ENCODE assay signal across 21 mouse cellular contexts in genomic region chr15:95921639-95922038, GRCm38 (mm10).
DNase-seq lines count a peak whose midpoint lies in the region; ATAC-seq and TF ChIP-seq lines count a peak whose summit lies in the region.
"Had no signal": no experiment of that assay in that cellular context is flagged by ENCODE, and none has a peak within 500 bp of the region (broad histone marks: within the 10 kb centered on the region; RNA-seq: fewer than 3 reads in every experiment).

No protein-coding gene starts in this region.

- no peak overlapping the region for H3K27ac ChIP-seq in heart, adult 2 months
- no peak overlapping the region for H3K27ac ChIP-seq in liver, postnatal 0 days (ENCODE audit: low read depth)
- H3K27ac ChIP-seq: heart, embryonic 10.5 days; heart, embryonic 15.5 days; hindbrain, embryonic 13.5 days; hindbrain, postnatal 0 days had no signal

- peak; percentile 70 for ATAC-seq in liver, postnatal 0 days
- ATAC-seq in erythroid progenitor cell, adult 5-6 weeks (replicated peaks; ENCODE audit: low FRiP score, poor library complexity, severe bottlenecking): peak; percentile 83
- no peak for ATAC-seq in granulocyte monocyte progenitor cell, adult 5-6 weeks (replicated peaks; ENCODE audit: poor library complexity, severe bottlenecking)
- ATAC-seq: activated CD4-positive, CD25-positive, alpha-beta regulatory T cell, adult 4 months; forebrain, embryonic 14.5 days; hindbrain, postnatal 0 days had no signal

- peaks cover 2% of the 10 kb centered on the region; the same call in 1 of the 2 replicates for H3K4me1 ChIP-seq in heart, adult 2 months (ENCODE audit: control insufficient read depth, insufficient read depth, low read length)
- no peaks in the 10 kb centered on the region; the same call in 1 of the 2 replicates for H3K4me1 ChIP-seq in liver, postnatal 0 days (ENCODE audit: insufficient read depth)

- no peak for TF ChIP-seq CTCF in heart, adult 2 months (IDR thresholded peaks at IDR 0.05)
- no peak for TF ChIP-seq CTCF in liver, postnatal 0 days (IDR thresholded peaks at IDR 0.05; ENCODE audit: low read depth)

- no peaks in the 10 kb centered on the region for H3K27me3 ChIP-seq in heart, adult 2 months (ENCODE audit: control insufficient read depth, insufficient read depth, low read length)
- H3K27me3 ChIP-seq in liver, postnatal 0 days (ENCODE audit: insufficient read depth, low read length): no peaks in the 10 kb centered on the region
- H3K27me3 ChIP-seq: heart, embryonic 15.5 days; hindbrain, embryonic 13.5 days; Patski had no signal

- no peak overlapping the region for H3K4me2 ChIP-seq in liver, postnatal 0 days (ENCODE audit: low read depth, low read length)
- H3K4me2 ChIP-seq: heart, embryonic 15.5 days; hindbrain, embryonic 13.5 days had no signal

- H3K9ac ChIP-seq in heart, adult 2 months (ENCODE audit: low read depth, low read length): no peak overlapping the region
- H3K9ac ChIP-seq in liver, postnatal 0 days (replicated peaks): no peak overlapping the region
- H3K9ac ChIP-seq: heart, embryonic 15.5 days; hindbrain, embryonic 13.5 days had no signal

- intact Hi-C loops in heart, adult 2 months (cut with DNase I): no loop called here

- TF ChIP-seq POLR2A in heart, adult 2 months (IDR thresholded peaks at IDR 0.05; ENCODE audit: insufficient read depth, low read depth, low read length): no peak

- H3K79me2 ChIP-seq in heart, adult 2 months (replicated peaks; ENCODE audit: control insufficient read depth, insufficient read depth, low read length): no peaks in the 10 kb centered on the region

- no peak for TF ChIP-seq EP300 in heart, adult 2 months (IDR thresholded peaks at IDR 0.05; ENCODE audit: insufficient read depth, low read depth, low read length)
- no peak; the same call in 1 of the 2 replicates for TF ChIP-seq EP300 in liver, postnatal 0 days (IDR thresholded peaks at IDR 0.05; ENCODE audit: low read depth)

- peak; percentile 66 for DNase-seq in heart, adult 11 months
- no peak for DNase-seq in heart, adult 2 months
- no peak for DNase-seq in liver, postnatal 0 days
- DNase-seq in liver: no peak
- DNase-seq in ovary, postnatal 36 days (ENCODE audit: low spot score): no peak
- DNase-seq: adrenal gland, adult 2 months; adrenal gland, postnatal 25 days; cerebellum, adult 18-20 months; cerebellum, adult 9-11 months; cerebellum, postnatal 36 days; gastrocnemius, postnatal 10 days; heart, postnatal 14 days had no signal

- H3K4me3 ChIP-seq in heart, adult 2 months: no peak overlapping the region
- H3K4me3 ChIP-seq in liver, postnatal 0 days (ENCODE audit: low read depth, low read length): no peak overlapping the region
- H3K4me3 ChIP-seq: heart, embryonic 10.5 days; heart, embryonic 15.5 days; hindbrain, embryonic 13.5 days had no signal

- H3K36me3 ChIP-seq in heart, adult 2 months (ENCODE audit: control insufficient read depth, insufficient read depth, low read length): peaks cover 3% of the 10 kb centered on the region; the same call in 1 of the 2 replicates
- peaks cover 14% of the 10 kb centered on the region for H3K36me3 ChIP-seq in liver, postnatal 0 days (replicated peaks; ENCODE audit: insufficient read depth, low read length)

- 92% methylated on average over 4 of the region's 4 CpGs for WGBS in heart, adult 2 months
- WGBS in liver, postnatal 0 days (ENCODE audit: insufficient replicate concordance): 76% methylated on average over 4 of the region's 4 CpGs

- no peaks in the 10 kb centered on the region for H3K9me3 ChIP-seq in liver, postnatal 0 days (ENCODE audit: low read length)
- H3K9me3 ChIP-seq: heart, embryonic 10.5 days; heart, embryonic 15.5 days; hindbrain, embryonic 13.5 days had no signal
